Mouse (Mus musculus) kidney, adult 2 months (tissue): ENCODE data around the gene Zbtb44. TPM values are rescaled to one million over a fixed set of nuclear protein-coding genes. Genes with fewer than 3 reads are reported as not detected.

Experiments
- DNase-seq: peaks from one replicate; pipeline ENCODE4 v3.0.0; 2021
- H3K27ac ChIP-seq: fragments of 200-500 bp; 2 replicates; pipeline ENCODE4 v1.5.1; 2012; ENCODE audit warnings: low read depth, low read length, control low read depth, inconsistent platforms; ENCODE audit not compliant: insufficient read depth
- H3K27me3 ChIP-seq: fragments of 200-500 bp; replicated peaks from 2 replicates; pipeline ENCODE4 v1.6.1; 2012; ENCODE audit warnings: mild to moderate bottlenecking, moderate library complexity, low read length, inconsistent platforms; ENCODE audit not compliant: control insufficient read depth, insufficient read depth
- H3K36me3 ChIP-seq: fragments of 200-500 bp; 2 replicates; pipeline ENCODE4 v1.6.1; 2012; ENCODE audit warnings: mild to moderate bottlenecking, moderate library complexity, low read length, inconsistent platforms; ENCODE audit not compliant: control insufficient read depth, insufficient read depth
- H3K4me1 ChIP-seq: fragments of 200-500 bp; 2 replicates; pipeline ENCODE4 v1.6.1; 2011; ENCODE audit warnings: low read length; ENCODE audit not compliant: control insufficient read depth, insufficient read depth
- H3K4me3 ChIP-seq: fragments of 200-500 bp; 2 replicates; pipeline ENCODE4 v1.5.1; 2011; ENCODE audit warnings: mild to moderate bottlenecking, low read depth, low read length, control low read depth; ENCODE audit not compliant: insufficient read depth
- CTCF ChIP-seq: fragments of 200-500 bp; conservative IDR thresholded peaks from 2 replicates; pipeline ENCODE4 v1.5.1; 2011; ENCODE audit warnings: low read depth, mild to moderate bottlenecking, control low read depth, low read length, moderate library complexity, mixed read lengths; ENCODE audit not compliant: insufficient read depth, insufficient read length
- POLR2A ChIP-seq: fragments of 200-500 bp; IDR thresholded peaks from one replicate; pipeline ENCODE4 v1.6.1; 2011; ENCODE audit warnings: low read depth, low read length, control low read depth
- WGBS: fragments of 180-500 bp; shearing (Covaris S2); methylation state at CpG from one replicate; pipeline ENCODE4 v1.1.7; 2018; 5-methylcytosine and 5-hydroxymethylcytosine counted together
- polyA plus RNA-seq: library from polyadenylated mRNA; depleted of rRNA; stranded (reverse); fragments of >200 nt; gene quantifications from 2 replicates; pipeline ENCODE4 v1.2.3, GENCODE M21; 2012; rRNA removed

Gene Zbtb44
- 8.3 and 9.9 TPM in 2 replicates for polyA plus RNA-seq

DNA sequence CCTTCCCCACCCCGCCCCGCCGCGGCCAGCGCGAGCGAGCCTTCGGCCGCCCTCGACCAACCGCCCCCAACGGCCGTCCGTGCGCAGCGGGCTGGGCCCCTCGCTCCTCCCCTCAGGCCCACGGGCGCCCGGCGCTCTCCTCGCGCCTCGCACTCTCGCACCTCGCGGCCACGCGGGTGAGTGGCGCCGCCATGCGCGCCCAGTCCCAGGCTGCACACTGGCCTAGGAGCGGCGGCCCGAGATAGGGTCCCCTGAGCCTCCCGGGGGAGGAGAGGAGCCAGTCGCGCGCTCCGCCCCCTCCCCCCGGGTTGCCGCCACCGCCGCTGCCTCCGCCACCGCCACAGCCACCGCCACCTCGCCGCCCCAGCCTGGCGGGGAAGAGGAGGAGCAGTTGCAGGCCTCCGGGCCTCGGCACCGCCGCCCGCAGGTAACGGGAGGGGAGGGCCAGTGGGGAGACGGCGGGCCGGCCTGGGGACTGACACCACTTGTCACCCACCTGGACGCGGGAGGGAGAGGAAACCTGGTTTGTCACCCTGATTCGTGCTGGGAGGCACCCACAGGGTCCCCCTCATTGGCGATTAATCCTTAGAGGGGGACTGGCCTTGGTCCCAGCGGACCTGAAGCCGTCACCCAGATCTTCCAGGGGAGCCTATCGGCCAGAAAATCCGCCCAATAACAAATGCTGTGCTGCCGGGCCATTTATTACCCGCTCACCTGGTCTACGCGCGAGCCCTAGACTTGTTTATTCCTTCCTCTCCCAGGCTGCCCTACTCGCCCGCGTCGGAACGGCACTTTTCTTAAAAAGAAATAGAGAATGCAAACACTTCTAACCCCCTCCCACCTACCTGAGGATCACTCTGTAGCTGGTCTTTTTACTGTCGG, at the start of gene Zbtb44:
Gene Zbtb44, plus strand, starts transcription at position 113 of the 882 bp plus-strand sequence.
- Histone ChIP-seq H3K4me1 (peaks cover 7% of the 10 kb centered on the region), H3K36me3 (no peaks in the 10 kb centered on the region; the same call in 1 of the 2 replicates), H3K4me3 (peak within 1 kb of the TSS; percentile 100), H3K27ac (peak within 1 kb of the TSS; percentile 95), H3K27me3 (no peaks in the 10 kb centered on the region)
- DNase-seq = no peak
- TF ChIP-seq CTCF (no peak), POLR2A (no peak)
- WGBS = under 1% methylated on average over 75 of the region's 79 CpGs

- WGBS = 63% methylated on average over 6 of the region's 6 CpGs
- no peak for DNase-seq
- no peaks in the 10 kb centered on the region for H3K36me3 ChIP-seq
These were observed 44.7 kb upstream of the Zbtb44 start for GRCm38 (mm10) chr9:30985782-30986181.

DNA sequence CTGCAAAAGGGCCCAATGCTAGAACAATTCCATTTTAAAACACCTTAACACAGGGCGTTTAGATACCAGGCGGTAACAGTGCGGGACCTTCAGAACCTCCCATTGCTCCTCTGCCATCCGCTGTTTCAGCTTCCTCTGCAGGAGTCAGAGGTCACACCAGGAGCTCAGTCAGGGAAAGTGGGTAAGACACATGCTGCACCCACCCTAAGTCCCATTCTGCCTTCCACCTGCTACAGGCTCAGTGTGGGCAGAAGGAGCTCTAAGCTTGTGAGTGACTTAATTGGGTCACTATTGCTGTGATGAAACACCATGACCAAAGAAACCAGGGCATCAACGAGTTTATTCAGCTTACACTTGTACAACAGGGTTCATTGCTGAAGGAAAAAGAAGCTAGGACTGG, 37.3 kb upstream of the Zbtb44 start:
- H3K4me3 ChIP-seq = no peak overlapping the region
- TF ChIP-seq CTCF = no peak
- WGBS = 86% methylated on average over 5 of the region's 5 CpGs

More at GRCm38 (mm10) chr9:30985782-30986181, 44.7 kb upstream of the Zbtb44 start:
- TF ChIP-seq CTCF (no peak), POLR2A (no peak)
- Histone ChIP-seq H3K4me1 (no peaks in the 10 kb centered on the region), H3K4me3 (no peak overlapping the region), H3K27me3 (no peaks in the 10 kb centered on the region), H3K27ac (no peak overlapping the region)

DNA sequence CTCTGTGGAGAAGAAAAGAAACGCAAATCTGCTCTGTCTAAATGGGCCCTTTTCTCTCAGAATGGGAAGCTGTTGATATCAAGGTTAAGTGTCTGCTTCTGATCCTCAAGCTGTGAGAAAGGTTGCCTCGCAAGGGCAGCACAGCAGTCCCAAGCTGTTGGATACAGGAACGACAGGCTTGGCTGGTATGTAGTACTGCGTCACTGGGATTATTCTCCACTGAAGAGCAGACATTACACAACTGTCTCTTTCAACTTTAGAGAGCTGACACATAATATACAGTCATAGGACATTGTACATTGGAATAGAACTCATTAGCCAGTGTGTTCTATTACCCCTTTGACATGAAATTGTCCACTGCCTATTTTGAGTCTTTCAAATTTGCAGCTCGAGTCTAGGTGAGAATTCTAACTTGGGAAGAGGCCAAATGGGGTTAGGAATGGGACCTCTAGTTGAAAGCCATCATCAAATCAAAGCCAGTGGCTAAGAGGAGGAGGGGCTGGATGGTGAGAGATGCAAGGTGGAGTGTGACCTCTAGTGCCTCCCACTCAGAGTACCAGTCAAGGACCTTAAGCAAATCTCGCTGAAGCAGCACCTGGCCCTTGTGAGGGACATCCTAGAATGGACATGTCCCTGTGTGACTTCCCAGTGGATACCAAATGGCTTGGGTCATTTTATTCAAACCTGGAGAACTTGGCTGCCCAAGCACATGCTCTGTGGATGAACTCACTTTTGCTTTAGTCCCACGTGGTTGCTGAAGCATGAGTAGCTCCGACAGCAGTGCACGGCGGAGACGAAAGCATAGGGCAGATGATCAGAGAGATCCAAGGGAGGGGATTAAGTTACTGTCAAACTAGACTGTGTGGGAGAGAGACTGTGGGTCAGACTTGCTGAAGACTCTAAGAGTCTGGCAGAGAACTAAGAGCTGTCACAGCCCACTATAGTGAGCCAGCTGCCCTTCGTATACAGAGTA, 33.6 kb upstream of the Zbtb44 start:
- peak; percentile 43 for DNase-seq
- Histone ChIP-seq H3K27ac (no peak overlapping the region), H3K27me3 (no peaks in the 10 kb centered on the region), H3K4me3 (no peak overlapping the region), H3K36me3 (no peaks in the 10 kb centered on the region), H3K4me1 (no peaks in the 10 kb centered on the region)
- no peak for TF ChIP-seq POLR2A
- WGBS = 49% methylated on average over 12 of the region's 12 CpGs

More for the DNA sequence above, 37.3 kb upstream of the Zbtb44 start:
- Histone ChIP-seq H3K27me3 (no peaks in the 10 kb centered on the region), H3K36me3 (no peaks in the 10 kb centered on the region), H3K27ac (no peak overlapping the region), H3K4me1 (no peaks in the 10 kb centered on the region)
- no peak for DNase-seq

DNA sequence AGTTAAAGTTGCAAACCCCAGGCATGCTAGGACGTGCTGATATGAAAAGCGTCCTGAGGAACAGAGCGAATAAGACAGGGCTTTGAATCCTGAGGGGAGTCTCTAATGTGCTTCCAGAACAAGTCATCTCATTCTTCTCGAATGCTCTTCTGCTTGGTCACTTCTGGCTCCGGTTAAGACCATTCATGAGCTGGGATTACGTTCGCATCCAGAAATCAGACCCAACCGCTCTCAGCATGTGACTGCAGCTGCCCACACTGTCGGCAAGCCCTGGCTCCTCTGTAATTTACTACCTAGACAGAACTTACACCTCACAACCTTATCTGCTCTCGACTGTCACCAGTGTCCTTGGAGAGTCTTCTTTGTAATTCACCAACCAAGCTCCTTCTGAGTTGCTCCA, 29.8 kb upstream of the Zbtb44 start:
- H3K27me3 ChIP-seq = no peaks in the 10 kb centered on the region
- no peaks in the 10 kb centered on the region for H3K4me1 ChIP-seq
- H3K36me3 ChIP-seq = no peaks in the 10 kb centered on the region
- no peak overlapping the region for H3K4me3 ChIP-seq
- DNase-seq = no peak
- whole genome bisulfite sequencing = 75% methylated on average over 10 of the region's 10 CpGs
- TF ChIP-seq CTCF = no peak
- no peak for TF ChIP-seq POLR2A
- no peak overlapping the region for H3K27ac ChIP-seq

DNA sequence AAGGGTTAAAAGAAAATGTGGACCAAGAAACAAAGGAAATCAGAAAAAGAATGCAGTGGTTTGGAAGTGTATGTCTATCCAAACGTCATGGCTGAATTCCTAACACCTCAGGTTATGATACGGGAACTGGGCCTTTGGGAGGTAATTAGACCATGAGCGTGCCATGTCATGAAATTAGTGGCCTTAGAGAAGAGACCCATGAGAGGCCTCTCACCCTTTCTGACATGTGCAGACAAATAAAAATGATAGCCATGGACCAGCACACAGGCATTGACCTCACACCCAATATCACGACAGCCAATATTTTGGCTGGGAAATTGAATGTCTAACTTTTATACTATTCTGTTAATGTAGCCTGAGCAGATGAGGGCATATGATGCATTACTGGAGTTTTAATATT, 27.9 kb upstream of the Zbtb44 start:
- WGBS = 60% methylated on average over 4 of the region's 4 CpGs
- H3K27me3 ChIP-seq = no peaks in the 10 kb centered on the region
- H3K4me3 ChIP-seq = no peak overlapping the region
- H3K4me1 ChIP-seq = no peaks in the 10 kb centered on the region
- H3K27ac ChIP-seq = no peak overlapping the region
- no peak for DNase-seq
- H3K36me3 ChIP-seq = no peaks in the 10 kb centered on the region
- TF ChIP-seq CTCF (no peak), POLR2A (no peak)

DNA sequence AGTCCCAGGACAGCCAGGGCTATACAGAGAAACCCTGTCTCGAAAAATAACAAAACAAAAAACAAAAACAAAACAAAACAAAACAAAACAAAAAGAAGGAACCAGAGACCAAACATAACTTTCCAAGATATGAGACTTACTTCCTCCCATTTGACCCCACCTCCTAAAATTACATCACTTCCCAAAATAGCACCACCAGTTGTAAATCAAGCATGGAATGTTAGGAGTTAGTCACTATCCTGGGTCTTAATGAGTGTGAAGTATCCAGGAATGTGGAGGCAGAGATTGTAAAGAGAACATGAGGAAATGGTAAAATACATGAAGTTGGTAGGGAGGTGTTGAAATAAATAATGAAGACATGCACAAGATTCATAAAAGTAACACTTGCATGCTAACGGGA, 21.1 kb upstream of the Zbtb44 start:
- no peak overlapping the region for H3K4me3 ChIP-seq
- H3K4me1 ChIP-seq = no peaks in the 10 kb centered on the region
- no peaks in the 10 kb centered on the region for H3K27me3 ChIP-seq
- DNase-seq = no peak
- no peak overlapping the region for H3K27ac ChIP-seq
- H3K36me3 ChIP-seq = no peaks in the 10 kb centered on the region
- TF ChIP-seq POLR2A (no peak), CTCF (no peak)
- 70% methylated on average over 2 of the region's 2 CpGs for WGBS
